In genomic region chr6:8508883-8509536, GRCm38 (mm10) we compare ENCODE assay signal across 8 mouse cellular contexts. TPM values are rescaled to one million over a fixed set of nuclear protein-coding genes. Genes with fewer than 3 reads are reported as not detected.
DNase-seq lines count a peak whose midpoint lies in the region; ATAC-seq lines count a peak whose summit lies in the region.

No protein-coding gene starts in this region.

- no peaks in the 10 kb centered on the region for H3K36me3 ChIP-seq in forebrain, embryonic 14.5 days (ENCODE audit: control insufficient read depth, insufficient read depth, low read length)
- no peaks in the 10 kb centered on the region for H3K36me3 ChIP-seq in neural tube, embryonic 15.5 days

- H3K4me3 ChIP-seq in forebrain, embryonic 14.5 days (ENCODE audit: low read depth, low read length): peak overlapping the region; percentile 91
- peak overlapping the region; percentile 96 for H3K4me3 ChIP-seq in neural tube, embryonic 15.5 days (replicated peaks)

- intact Hi-C loops in heart, postnatal 14 days (cut with DNase I): loop anchor here (10.0 kb wide), 1 partner anchor 234 kb away; no protein-coding TSS in a partner anchor

- H3K27ac ChIP-seq in forebrain, embryonic 14.5 days (ENCODE audit: low read depth, low read length): peak overlapping the region; percentile 100
- peak overlapping the region; percentile 100 for H3K27ac ChIP-seq in neural tube, embryonic 15.5 days (replicated peaks)

- WGBS in forebrain, embryonic 14.5 days: under 1% methylated on average over 38 of the region's 56 CpGs
- under 1% methylated on average over 56 of the region's 56 CpGs for WGBS in neural tube, embryonic 15.5 days

- peaks cover 16% of the 10 kb centered on the region for H3K4me1 ChIP-seq in forebrain, embryonic 14.5 days (ENCODE audit: control insufficient read depth, insufficient read depth, low read length)
- peaks cover 30% of the 10 kb centered on the region for H3K4me1 ChIP-seq in neural tube, embryonic 15.5 days

- H3K9me3 ChIP-seq in forebrain, embryonic 14.5 days (replicated peaks; ENCODE audit: control insufficient read depth, low read length): no peaks in the 10 kb centered on the region
- H3K9me3 ChIP-seq in neural tube, embryonic 15.5 days (replicated peaks): no peaks in the 10 kb centered on the region

- no peaks in the 10 kb centered on the region for H3K27me3 ChIP-seq in forebrain, embryonic 14.5 days (replicated peaks; ENCODE audit: control insufficient read depth, insufficient read depth, low read length)
- no peaks in the 10 kb centered on the region for H3K27me3 ChIP-seq in neural tube, embryonic 15.5 days (replicated peaks)

- DNase-seq in ES-CJ7 (ENCODE audit: low read depth, low spot score): peak; percentile 99
- DNase-seq in cerebellum, adult 11 months: peak; percentile 99
- DNase-seq in forebrain, embryonic 14.5 days (ENCODE audit: low spot score): peak; percentile 99
- DNase-seq in heart, postnatal 14 days: peak; percentile 99
- DNase-seq in layer of hippocampus, adult 11-12 months (ENCODE audit: low spot score): peak; percentile 99
- DNase-seq in lung, adult 18-20 months: peak; percentile 99 to 100
- peak; percentile 99 for DNase-seq in testis, postnatal 14 days (ENCODE audit: low spot score)

- ATAC-seq in forebrain, embryonic 14.5 days: peak; percentile 99
- ATAC-seq in neural tube, embryonic 15.5 days (ENCODE audit: low FRiP score): peak; percentile 98

- H3K4me2 ChIP-seq in forebrain, embryonic 14.5 days (ENCODE audit: low read length): peak overlapping the region; percentile 64
- H3K4me2 ChIP-seq in neural tube, embryonic 15.5 days: peak overlapping the region; percentile 71

- peak overlapping the region; percentile 97 for H3K9ac ChIP-seq in forebrain, embryonic 14.5 days (ENCODE audit: low read length)
- H3K9ac ChIP-seq in neural tube, embryonic 15.5 days (replicated peaks): peak overlapping the region; percentile 98

RNA-seq across cellular contexts. Expression of gene Glcci1, which starts 0.4 kb away (rescaled TPM):
- 10.6 and 10.9 TPM in 2 replicates for polyA plus RNA-seq in forebrain, embryonic 14.5 days (2014; fragmentation: Nextera tagmentation; extraction: Ambion mirVana)
- 10 to 100 TPM; 11.5 to 23.8 TPM for total RNA-seq in heart, postnatal 14 days (2021)
- 7.2 and 7.3 TPM in 2 replicates for polyA plus RNA-seq in neural tube, embryonic 15.5 days (2015; fragmentation: Nextera tagmentation; extraction: Ambion mirVana)

Comparison
In these comparisons a context has a peak if more than half of its experiments do, and no peak if none do; other contexts are left out.
1. Peak in every context shown above with its lines: DNase-seq, ATAC-seq, H3K4me3 ChIP-seq and H3K27ac ChIP-seq.